Mouse (Mus musculus) stomach, embryonic 16.5 days (tissue): Measurements from ENCODE around the gene Leng9. TPM values are rescaled to one million over a fixed set of nuclear protein-coding genes. Genes with fewer than 3 reads are reported as not detected.
A peak's percentile ranks its signal among the peaks of the same experiment; 100 is the strongest.

Experiments
- ATAC-seq: fragments of 200-750 bp; cut with Nextera tagmentation; 2 replicates; pipeline ENCODE4 v1.8.0; 2017; ENCODE audit warnings: moderate number of reproducible peaks, moderate TSS enrichment; ENCODE audit not compliant: insufficient read depth, low FRiP score
- H3K27ac ChIP-seq: fragments of 300-500 bp; sonication (generic); 2 replicates; pipeline ENCODE4 v1.5.1; 2014; ENCODE audit warnings: low read length
- H3K27me3 ChIP-seq: fragments of 300-500 bp; sonication (generic); 2 replicates; pipeline ENCODE4 v1.6.1; 2014; ENCODE audit warnings: low read length, control low read depth, mixed read lengths; ENCODE audit not compliant: control insufficient read depth, insufficient read depth
- H3K36me3 ChIP-seq: fragments of 300-500 bp; sonication (generic); 2 replicates; pipeline ENCODE4 v1.6.1; 2014; ENCODE audit warnings: low read length; ENCODE audit not compliant: control insufficient read depth, insufficient read depth
- H3K4me1 ChIP-seq: fragments of 300-500 bp; sonication (generic); 2 replicates; pipeline ENCODE4 v1.6.1; 2014; ENCODE audit warnings: low read length, control low read depth, mixed read lengths; ENCODE audit not compliant: control insufficient read depth, insufficient read depth
- H3K4me2 ChIP-seq: fragments of 300-500 bp; sonication (generic); 2 replicates; pipeline ENCODE4 v1.6.1; 2014; ENCODE audit warnings: low read depth, low read length, mixed read lengths
- H3K4me3 ChIP-seq: fragments of 300-500 bp; sonication (generic); replicated peaks from 2 replicates; pipeline ENCODE4 v1.5.1; 2014; ENCODE audit warnings: mild to moderate bottlenecking, low read length
- H3K9ac ChIP-seq: fragments of 300-500 bp; sonication (generic); 2 replicates; pipeline ENCODE4 v1.6.1; 2014; ENCODE audit warnings: low read length
- H3K9me3 ChIP-seq: fragments of 300-500 bp; sonication (generic); replicated peaks from 2 replicates; pipeline ENCODE4 v1.6.1; 2016; ENCODE audit warnings: low read length, control low read depth; ENCODE audit not compliant: control insufficient read depth
- WGBS: fragments of 180-500 bp; shearing (Covaris S2); extraction: QIAGEN DNeasy Blood & Tissue Kit; methylation state at CpG from one replicate; pipeline ENCODE4 v1.1.7; 2014; 5-methylcytosine and 5-hydroxymethylcytosine counted together
- polyA plus RNA-seq: library from polyadenylated mRNA; unstranded; fragments of >200 nt; fragmentation: Nextera tagmentation; extraction: Ambion mirVana; gene quantifications from 2 replicates; pipeline ENCODE4 v1.2.1, GENCODE M21; 2015

Leng9 gene
- polyA plus RNA-seq, 1 experiment from 2014 or later: 6.0 TPM

GRCm38 (mm10) chr7:4119976-4120921, 29.9 kb downstream of the Leng9 start:
- H3K27ac ChIP-seq: no peak overlapping the region; the same call in 1 of the 2 replicates
- ATAC-seq: no peak

DNA sequence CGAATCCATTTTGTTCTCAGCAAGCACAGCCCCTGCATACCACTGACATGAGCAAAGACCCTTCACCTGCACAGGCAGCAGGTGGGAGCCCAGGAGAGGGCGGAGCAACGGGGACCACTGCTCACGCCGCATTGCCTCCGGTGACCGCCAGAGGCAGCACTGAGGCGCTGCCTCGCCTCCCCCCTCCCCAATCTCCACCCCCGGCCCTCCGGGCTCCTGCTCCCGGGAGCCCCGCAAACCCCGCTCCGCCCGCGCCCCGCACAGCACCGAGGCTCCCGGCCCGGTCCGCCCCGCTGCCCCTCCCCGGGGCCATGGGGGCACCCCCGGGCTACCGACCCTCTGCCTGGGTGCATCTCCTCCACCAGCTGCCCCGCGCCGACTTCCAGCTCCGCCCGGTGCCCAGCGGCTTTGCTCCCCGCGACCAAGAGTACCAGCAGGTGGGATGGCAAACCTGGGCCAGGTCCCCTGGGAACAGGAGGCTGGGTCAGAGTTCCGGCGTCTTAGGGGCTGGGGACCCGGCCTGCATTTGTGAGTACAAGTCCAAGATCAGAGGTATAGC, 30.8 kb downstream of the Leng9 start, which contains the start of gene Ttyh1:
Gene Ttyh1, plus strand, starts transcription at position 65 of the 559 bp plus-strand sequence.
- WGBS: 1% methylated on average over 35 of the region's 37 CpGs
- Histone ChIP-seq H3K36me3 (no peaks in the 10 kb centered on the region), H3K9me3 (no peaks in the 10 kb centered on the region), H3K9ac (peak within 1 kb of the TSS; percentile 70), H3K4me3 (peak within 1 kb of the TSS; percentile 46), H3K27ac (no peak within 1 kb of the TSS; the same call in 1 of the 2 replicates), H3K4me2 (peak within 1 kb of the TSS; percentile 64), H3K4me1 (peaks cover 9% of the 10 kb centered on the region), H3K27me3 (peaks cover 23% of the 10 kb centered on the region)
- no peak for ATAC-seq

More at GRCm38 (mm10) chr7:4119976-4120921, 29.9 kb downstream of the Leng9 start:
- Histone ChIP-seq H3K27me3 (peaks cover 23% of the 10 kb centered on the region), H3K4me2 (peak overlapping the region; percentile 64), H3K9ac (peak overlapping the region; percentile 70; the same call in 1 of the 2 replicates), H3K4me1 (peaks cover 11% of the 10 kb centered on the region), H3K9me3 (no peaks in the 10 kb centered on the region), H3K4me3 (peak overlapping the region; percentile 46), H3K36me3 (no peaks in the 10 kb centered on the region)
- 17% methylated on average over 19 of the region's 19 CpGs for WGBS

GRCm38 (mm10) chr7:4117050-4117814, 32.9 kb downstream of the Leng9 start:
- WGBS: 74% methylated on average over 8 of the region's 8 CpGs
- Histone ChIP-seq H3K9me3 (no peaks in the 10 kb centered on the region), H3K4me2 (no peak overlapping the region), H3K4me1 (peaks cover 6% of the 10 kb centered on the region), H3K36me3 (no peaks in the 10 kb centered on the region), H3K27ac (no peak overlapping the region), H3K27me3 (peaks cover 23% of the 10 kb centered on the region), H3K4me3 (no peak overlapping the region), H3K9ac (no peak overlapping the region)
- ATAC-seq: no peak

DNA sequence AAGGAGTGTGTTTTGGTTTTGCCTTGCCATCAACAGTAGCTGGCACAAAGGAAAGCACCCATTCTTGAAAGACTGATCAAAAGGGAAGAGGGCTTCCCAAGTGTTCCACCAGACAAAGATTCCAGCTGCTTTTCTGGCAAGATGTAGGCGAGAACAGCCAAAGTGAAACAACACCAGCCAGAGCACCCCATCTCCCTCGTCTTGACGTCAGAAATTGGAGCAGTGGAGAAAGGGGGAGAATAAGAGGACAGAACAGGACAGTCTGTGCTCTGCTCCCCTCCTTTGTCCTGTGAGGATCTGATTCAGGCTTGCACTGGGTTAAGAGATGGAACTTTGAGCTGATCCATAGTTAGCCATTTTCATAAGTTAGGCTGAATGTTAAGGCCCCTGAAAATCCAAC, 38.4 kb downstream of the Leng9 start:
- no peak for ATAC-seq
- no peak overlapping the region for H3K9ac ChIP-seq
- no peak overlapping the region for H3K4me2 ChIP-seq
- H3K27me3 ChIP-seq: no peaks in the 10 kb centered on the region
- WGBS: 60% methylated on average over 3 of the region's 3 CpGs
- no peak overlapping the region for H3K4me3 ChIP-seq
- H3K36me3 ChIP-seq: no peaks in the 10 kb centered on the region
- no peaks in the 10 kb centered on the region for H3K9me3 ChIP-seq
- no peak overlapping the region for H3K27ac ChIP-seq
- H3K4me1 ChIP-seq: no peaks in the 10 kb centered on the region

DNA sequence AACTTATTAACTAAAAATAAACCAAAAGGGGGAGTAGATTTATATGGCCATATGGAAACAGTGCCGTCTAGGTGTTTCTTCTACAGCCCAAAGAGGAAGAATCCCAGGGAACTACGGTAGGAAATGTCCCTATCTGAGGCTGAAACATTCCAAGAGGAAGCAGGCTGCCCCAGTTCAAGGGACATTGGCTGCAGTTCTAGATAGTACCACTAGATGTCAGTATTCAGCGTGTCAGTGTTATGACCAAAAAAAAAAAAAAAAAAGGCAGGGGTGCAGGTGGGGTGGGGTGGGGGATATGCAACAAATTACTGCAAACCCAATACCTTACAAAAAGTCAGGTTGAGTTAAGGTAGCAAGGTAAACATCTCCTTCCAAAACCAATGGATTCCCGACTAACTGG, 46.8 kb downstream of the Leng9 start:
- ATAC-seq: no peak
- WGBS: 11% methylated on average over 4 of the region's 4 CpGs
- no peak overlapping the region for H3K27ac ChIP-seq
- no peak overlapping the region for H3K4me3 ChIP-seq
- no peaks in the 10 kb centered on the region for H3K9me3 ChIP-seq
- no peaks in the 10 kb centered on the region for H3K36me3 ChIP-seq
- no peak overlapping the region for H3K9ac ChIP-seq
- no peaks in the 10 kb centered on the region for H3K4me1 ChIP-seq
- H3K4me2 ChIP-seq: no peak overlapping the region
- no peaks in the 10 kb centered on the region for H3K27me3 ChIP-seq

- no peak overlapping the region for H3K27ac ChIP-seq
- H3K9me3 ChIP-seq: no peaks in the 10 kb centered on the region
- H3K36me3 ChIP-seq: no peaks in the 10 kb centered on the region
- no peaks in the 10 kb centered on the region for H3K27me3 ChIP-seq
- WGBS: 77% methylated on average over 5 of the region's 5 CpGs
- H3K4me1 ChIP-seq: no peaks in the 10 kb centered on the region
- H3K4me3 ChIP-seq: no peak overlapping the region
- no peak for ATAC-seq
- H3K9ac ChIP-seq: no peak overlapping the region
- H3K4me2 ChIP-seq: no peak overlapping the region
These were observed 49.0 kb downstream of the Leng9 start for GRCm38 (mm10) chr7:4101144-4101543.

DNA sequence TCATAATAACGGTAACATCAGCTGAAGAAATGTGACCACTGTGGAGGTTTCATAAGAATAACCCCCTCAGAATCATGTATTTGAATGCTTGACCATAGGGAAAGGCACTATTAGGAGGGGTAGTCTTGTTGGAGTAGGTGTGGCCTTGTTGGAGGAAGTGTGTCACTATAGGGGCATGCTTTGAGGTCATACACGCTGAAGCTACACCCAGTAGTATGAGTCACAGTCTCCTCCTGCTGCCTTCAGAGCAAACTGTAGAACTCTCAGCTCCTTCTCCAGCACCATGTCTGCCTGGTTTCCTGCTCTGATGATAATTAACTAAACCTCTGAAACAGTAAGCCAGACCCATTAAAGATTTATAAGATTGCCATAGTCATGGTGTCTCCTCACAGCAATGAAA, 51.3 kb downstream of the Leng9 start:
- H3K4me3 ChIP-seq: no peak overlapping the region
- no peak overlapping the region for H3K9ac ChIP-seq
- H3K9me3 ChIP-seq: no peaks in the 10 kb centered on the region
- 65% methylated on average over 2 of the region's 2 CpGs for WGBS
- H3K36me3 ChIP-seq: no peaks in the 10 kb centered on the region
- H3K27ac ChIP-seq: no peak overlapping the region
- no peak for ATAC-seq
- no peak overlapping the region for H3K4me2 ChIP-seq
- no peaks in the 10 kb centered on the region for H3K27me3 ChIP-seq
- no peaks in the 10 kb centered on the region for H3K4me1 ChIP-seq

DNA sequence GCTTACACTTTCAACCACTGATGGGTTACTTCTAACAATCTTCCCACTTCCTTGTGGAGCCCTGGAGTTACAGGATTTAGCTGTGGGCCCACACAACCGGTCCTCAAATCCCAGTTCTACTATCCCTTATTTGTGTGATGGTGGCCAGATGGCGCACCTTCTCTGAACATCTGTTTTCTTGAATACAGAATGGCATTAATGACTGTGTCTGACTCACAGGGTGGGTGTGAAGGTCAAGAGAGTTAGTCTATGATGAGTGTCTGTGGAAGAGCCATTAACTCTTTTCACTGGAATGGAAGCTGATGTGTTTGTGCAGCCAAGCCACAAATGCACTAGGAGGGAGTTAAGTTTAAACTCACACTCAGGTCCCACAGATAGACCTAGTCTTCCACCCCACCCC, 51.9 kb downstream of the Leng9 start:
- no peaks in the 10 kb centered on the region for H3K9me3 ChIP-seq
- H3K27me3 ChIP-seq: no peaks in the 10 kb centered on the region
- no peak overlapping the region for H3K4me2 ChIP-seq
- no peak overlapping the region for H3K27ac ChIP-seq
- H3K9ac ChIP-seq: no peak overlapping the region
- no peak overlapping the region for H3K4me3 ChIP-seq
- no peaks in the 10 kb centered on the region for H3K36me3 ChIP-seq
- H3K4me1 ChIP-seq: no peaks in the 10 kb centered on the region
- 69% methylated on average over 2 of the region's 2 CpGs for whole genome bisulfite sequencing
- ATAC-seq: no peak
